Mouse (Mus musculus) C2C12 (cell line): ENCODE data around the gene Ttc34.

Experiments used
- CEBPB ChIP-seq: IDR thresholded peaks from one replicate; pipeline ENCODE4 v1.6.1; 2011; ENCODE audit warnings: low read depth, mild to moderate bottlenecking, control low read depth, moderate library complexity
- CTCF ChIP-seq: IDR thresholded peaks from one replicate; pipeline ENCODE4 v1.5.1; 2011; ENCODE audit not compliant: control insufficient read depth, insufficient read depth, insufficient read length
- FOSL1 ChIP-seq: IDR thresholded peaks from one replicate; pipeline ENCODE4 v1.8.0; 2011; ENCODE audit warnings: mild to moderate bottlenecking, low read length; ENCODE audit not compliant: poor library complexity, insufficient read depth, severe bottlenecking
- MAX ChIP-seq: IDR thresholded peaks from one replicate; pipeline ENCODE4 v1.6.1; 2011; ENCODE audit warnings: mild to moderate bottlenecking, control low read depth
- MYOD1 ChIP-seq: IDR thresholded peaks from one replicate; pipeline ENCODE4 v1.6.1; 2011; ENCODE audit warnings: low read depth; ENCODE audit not compliant: control insufficient read depth, insufficient read length
- MYOG ChIP-seq: IDR thresholded peaks from one replicate; pipeline ENCODE4 v1.6.1; 2011; ENCODE audit not compliant: control insufficient read depth, insufficient read length; ENCODE audit errors: extremely low read depth
- USF1 ChIP-seq: IDR thresholded peaks from one replicate; pipeline ENCODE4 v1.6.1; 2011; ENCODE audit warnings: low read depth, mild to moderate bottlenecking, control low read depth, moderate library complexity

DNA sequence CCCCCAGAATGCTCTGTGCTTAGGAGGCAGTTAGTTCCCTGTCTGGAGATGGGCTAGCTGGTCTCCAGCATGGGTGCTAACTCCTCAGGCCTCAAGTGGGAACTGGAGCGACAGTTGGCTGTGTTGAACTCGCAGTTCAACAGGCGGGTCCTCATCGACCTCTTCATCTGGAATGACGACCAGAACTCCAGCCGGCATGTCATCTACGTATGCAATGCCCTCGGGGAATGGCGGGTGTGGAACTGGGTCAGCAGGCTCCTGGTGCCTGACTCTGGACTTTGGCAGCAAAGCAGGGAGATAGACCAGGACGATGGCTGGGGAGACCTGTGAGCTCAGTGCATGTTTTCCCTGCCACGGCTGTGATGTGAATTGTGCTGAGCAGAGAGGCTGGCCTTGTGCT is 48.2 kb downstream of the Ttc34 start:
- TF ChIP-seq USF1 (no peak), CTCF (no peak), MYOD1 (no peak), FOSL1 (no peak), CEBPB (no peak), MAX (no peak), MYOG (no peak)
